8 mouse cellular contexts compared by ENCODE assay signal in the genomic region with DNA sequence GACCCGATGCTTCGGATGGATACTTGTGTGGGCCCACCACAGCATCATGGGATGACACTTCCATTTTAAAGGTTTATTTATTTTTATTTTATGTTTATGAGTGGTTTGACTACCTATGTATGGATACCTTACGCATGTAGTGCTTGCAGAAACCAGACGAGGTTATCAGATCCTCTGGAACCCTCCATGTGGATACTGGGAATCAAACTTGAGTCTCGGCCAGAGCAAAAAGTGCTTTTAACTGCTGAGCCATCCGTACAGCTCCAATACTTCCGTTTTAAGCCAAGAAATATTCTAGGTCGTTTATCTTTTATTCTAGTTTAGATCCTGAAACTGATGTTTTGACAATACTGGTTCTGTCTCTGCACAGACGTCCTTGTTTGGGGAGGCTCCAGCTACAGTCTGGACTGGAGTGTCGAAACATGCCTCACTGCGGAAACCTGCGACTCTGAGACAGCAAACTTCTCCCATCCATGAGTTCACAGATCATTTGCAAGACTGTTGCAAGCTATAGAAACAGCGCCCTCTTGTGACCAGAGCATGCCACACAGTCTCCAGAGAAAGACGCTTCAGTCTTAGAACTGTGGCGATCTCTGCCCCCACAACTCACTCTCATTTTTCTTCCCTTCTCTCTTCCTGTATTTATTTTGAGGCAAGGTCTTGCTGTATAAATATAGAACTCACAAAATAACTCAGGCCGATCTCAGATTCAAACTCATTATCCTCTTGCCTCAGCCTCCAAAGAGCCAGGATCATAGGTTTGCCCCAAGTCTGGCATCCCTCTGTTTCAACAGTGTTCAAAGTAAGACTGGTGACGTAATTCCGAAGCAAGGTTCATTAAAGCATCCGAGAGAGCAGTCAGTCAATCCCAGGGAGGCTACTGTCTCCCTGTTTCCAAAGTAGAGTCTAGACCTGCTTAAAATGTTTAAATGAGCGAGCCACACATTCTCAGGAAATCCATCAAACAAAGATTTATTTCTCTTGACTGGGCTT. TPM values are rescaled to one million over a fixed set of nuclear protein-coding genes. Genes with fewer than 3 reads are reported as not detected.
DNase-seq lines count a peak whose midpoint lies in the region; ATAC-seq lines count a peak whose summit lies in the region.

No protein-coding gene starts in this region.

- no peaks in the 10 kb centered on the region; the same call in 1 of the 2 replicates for H3K4me1 ChIP-seq in hindbrain, embryonic 12.5 days

- no peak overlapping the region for H3K9ac ChIP-seq in hindbrain, embryonic 12.5 days

- no peak overlapping the region for H3K4me3 ChIP-seq in hindbrain, embryonic 12.5 days

- no peaks in the 10 kb centered on the region for H3K9me3 ChIP-seq in hindbrain, embryonic 12.5 days (replicated peaks)

- H3K27ac ChIP-seq in hindbrain, embryonic 12.5 days, result no peak overlapping the region

- WGBS in hindbrain, embryonic 12.5 days, result 35% methylated on average over 20 of the region's 20 CpGs

- H3K27me3 ChIP-seq in hindbrain, embryonic 12.5 days, result no peaks in the 10 kb centered on the region

- DNase-seq in Muller cell, postnatal 12 days (ENCODE audit: inconsistent ontology term), result peak; percentile 73
- DNase-seq in cerebellum, adult 9-11 months, result peak; percentile 69
- DNase-seq in frontal cortex, postnatal 10 days (ENCODE audit: low spot score in 2 of 2), result peak; percentile 47 to 85
- DNase-seq in layer of hippocampus, postnatal 10 days (ENCODE audit: low spot score in 2 of 2), result peak; percentile 90 to 91
- DNase-seq in lung, postnatal 10 days, result peak; percentile 95
- peak; percentile 74 for DNase-seq in ovary, postnatal 36 days (ENCODE audit: low spot score)
- peak; percentile 93 for DNase-seq in thymus, postnatal 14 days

- peak; percentile 61 for ATAC-seq in hindbrain, embryonic 12.5 days (ENCODE audit: low FRiP score)

- H3K36me3 ChIP-seq in hindbrain, embryonic 12.5 days, result no peaks in the 10 kb centered on the region

- H3K4me2 ChIP-seq in hindbrain, embryonic 12.5 days (replicated peaks), result no peak overlapping the region

RNA-seq across cellular contexts. Expression of gene Rcsd1, which starts 26.6 kb away (rescaled TPM):
- 16.8 and 18.4 TPM in 2 replicates for polyA plus RNA-seq in hindbrain, embryonic 12.5 days (2016; fragmentation: Nextera tagmentation; extraction: Ambion mirVana)
- 1 to 10 TPM; 6.8 to 6.9 TPM for total RNA-seq in layer of hippocampus, postnatal 10 days (2021)

RNA-seq across cellular contexts. Expression of gene Creg1, which starts 27.4 kb away (rescaled TPM):
- 35.8 and 38.9 TPM in 2 replicates for polyA plus RNA-seq in hindbrain, embryonic 12.5 days (2016; fragmentation: Nextera tagmentation; extraction: Ambion mirVana)
- total RNA-seq in layer of hippocampus, postnatal 10 days (2021), result 10 to 100 TPM; 18.7 to 23.7 TPM

RNA-seq across cellular contexts. Expression of gene Cd247, which starts 52.4 kb away (rescaled TPM):
- 1.3 and 1.5 TPM in 2 replicates for polyA plus RNA-seq in hindbrain, embryonic 12.5 days (2016; fragmentation: Nextera tagmentation; extraction: Ambion mirVana)
- total RNA-seq in layer of hippocampus, postnatal 10 days (2021), result under 1 TPM; 0.20 to 0.25 TPM
